Mouse (Mus musculus): ENCODE measurements around the gene Slc9a3r2.

Gene Slc9a3r2

GRCm38 (mm10) chr17:24591695-24592094 lies 58.4 kb downstream of the Slc9a3r2 start:
- no peak for DNase-seq

- no peak for DNase-seq
Observed at GRCm38 (mm10) chr17:24590943-24591342, 59.2 kb downstream of the Slc9a3r2 start.

Data from right cerebral cortex, postnatal 14 days (tissue).